15 mouse cellular contexts compared by ENCODE assay signal in genomic region chr12:102961066-102961465, GRCm38 (mm10).
"Had no signal": no experiment of that assay in that cellular context is flagged by ENCODE, and none has a peak within 500 bp of the region (broad histone marks: within the 10 kb centered on the region; RNA-seq: fewer than 3 reads in every experiment).

No protein-coding gene starts in this region.

- H3K36me3 ChIP-seq: liver, embryonic 13.5 days; midbrain, embryonic 15.5 days; neural tube, embryonic 12.5 days; stomach, embryonic 15.5 days had no signal

- H3K4me1 ChIP-seq: liver, embryonic 13.5 days; midbrain, embryonic 15.5 days; stomach, embryonic 15.5 days had no signal

- H3K27ac ChIP-seq: layer of hippocampus, adult 2 months; liver, embryonic 13.5 days; midbrain, embryonic 15.5 days; neural tube, embryonic 12.5 days; stomach, embryonic 15.5 days had no signal

- H3K4me3 ChIP-seq: layer of hippocampus, adult 2 months; liver, embryonic 13.5 days; midbrain, embryonic 15.5 days; neural tube, embryonic 12.5 days; stomach, embryonic 15.5 days had no signal

- H3K27me3 ChIP-seq: liver, embryonic 13.5 days; midbrain, embryonic 15.5 days; neural tube, embryonic 12.5 days; stomach, embryonic 15.5 days had no signal

- H3K9ac ChIP-seq: liver, embryonic 13.5 days; midbrain, embryonic 15.5 days; neural tube, embryonic 12.5 days; stomach, embryonic 15.5 days had no signal

- H3K9me3 ChIP-seq: liver, embryonic 13.5 days; midbrain, embryonic 15.5 days; neural tube, embryonic 12.5 days; stomach, embryonic 15.5 days had no signal

- H3K4me2 ChIP-seq: liver, embryonic 13.5 days; midbrain, embryonic 11.5 days; midbrain, embryonic 15.5 days; neural tube, embryonic 12.5 days; stomach, embryonic 15.5 days had no signal

- ATAC-seq: midbrain, embryonic 15.5 days had no signal

- DNase-seq: kidney, postnatal 14 days; layer of hippocampus, adult 9-11 months; liver, embryonic 13.5 days; lung, adult 2 months; lung, postnatal 14 days; lung, postnatal 4 days; retina, postnatal 1 day; right cerebral cortex, postnatal 25 days; spleen, adult 18-20 months; thymus, postnatal 25 days had no signal
